Mouse (Mus musculus) intestine, embryonic 15.5 days (tissue): ENCODE data around the gene Gm45717. TPM values are rescaled to one million over a fixed set of nuclear protein-coding genes. Genes with fewer than 3 reads are reported as not detected.

Experiments used
- ATAC-seq: fragments of 200-750 bp; cut with Nextera tagmentation; 2 replicates; pipeline ENCODE4 v1.8.0; 2017; ENCODE audit warnings: moderate TSS enrichment, moderate library complexity
- H3K27ac ChIP-seq: fragments of 300-500 bp; sonication (generic); 2 replicates; pipeline ENCODE4 v1.5.1; 2015; ENCODE audit warnings: mild to moderate bottlenecking, inconsistent platforms
- H3K27me3 ChIP-seq: fragments of 300-500 bp; sonication (generic); replicated peaks from 2 replicates; pipeline ENCODE4 v1.6.1; 2015; ENCODE audit warnings: inconsistent platforms
- H3K36me3 ChIP-seq: fragments of 300-500 bp; sonication (generic); 2 replicates; pipeline ENCODE4 v1.6.1; 2015; ENCODE audit warnings: inconsistent platforms
- H3K4me1 ChIP-seq: fragments of 300-500 bp; sonication (generic); replicated peaks from 2 replicates; pipeline ENCODE4 v1.6.1; 2015; ENCODE audit warnings: inconsistent platforms
- H3K4me2 ChIP-seq: fragments of 300-500 bp; sonication (generic); replicated peaks from 2 replicates; pipeline ENCODE4 v1.6.1; 2015; ENCODE audit warnings: mild to moderate bottlenecking, inconsistent platforms
- H3K4me3 ChIP-seq: fragments of 300-500 bp; sonication (generic); replicated peaks from 2 replicates; pipeline ENCODE4 v1.5.1; 2015; ENCODE audit warnings: inconsistent platforms
- H3K9ac ChIP-seq: fragments of 300-500 bp; sonication (generic); 2 replicates; pipeline ENCODE4 v1.6.1; 2015; ENCODE audit warnings: inconsistent platforms
- H3K9me3 ChIP-seq: fragments of 300-500 bp; sonication (generic); 2 replicates; pipeline ENCODE4 v1.6.1; 2016; ENCODE audit warnings: inconsistent platforms
- WGBS: fragments of 180-500 bp; shearing (Covaris S2); methylation state at CpG from one replicate; pipeline ENCODE4 v1.1.7; 2015; 5-methylcytosine and 5-hydroxymethylcytosine counted together
- polyA plus RNA-seq: library from polyadenylated mRNA; unstranded; fragments of >200 nt; fragmentation: Nextera tagmentation; extraction: Ambion mirVana; gene quantifications from 2 replicates; pipeline ENCODE4 v1.2.1, GENCODE M21; 2015

The Gm45717 gene
- polyA plus RNA-seq, 1 experiment from 2014 or later: 0.69 TPM

DNA sequence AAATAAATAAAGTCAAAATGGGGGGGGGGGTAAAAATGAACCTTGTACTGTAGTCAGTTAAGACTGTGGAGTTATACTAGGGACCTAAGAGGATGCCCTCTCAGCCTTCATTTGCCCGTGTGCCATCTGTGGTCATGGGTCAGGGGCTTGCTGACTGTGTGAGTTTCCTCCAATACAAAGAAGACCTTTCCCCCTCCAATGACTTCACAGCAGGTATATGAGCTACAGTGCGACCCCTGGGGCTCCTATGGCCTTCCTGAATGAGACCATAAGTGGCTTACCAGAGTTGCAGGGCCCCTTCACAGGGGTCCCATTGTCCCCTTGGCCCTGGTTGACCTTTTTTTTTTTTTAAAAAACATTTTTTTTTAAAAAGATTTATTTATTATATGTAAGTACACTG is 5.7 kb upstream of the Gm45717 start:
- no peak overlapping the region for H3K9ac ChIP-seq

GRCm38 (mm10) chr7:140960026-140960425 is 4.3 kb upstream of the Gm45717 start:
- Histone ChIP-seq H3K27me3 (no peaks in the 10 kb centered on the region), H3K4me1 (peaks cover 8% of the 10 kb centered on the region), H3K9me3 (no peaks in the 10 kb centered on the region), H3K27ac (no peak overlapping the region), H3K4me3 (no peak overlapping the region), H3K9ac (no peak overlapping the region), H3K4me2 (no peak overlapping the region), H3K36me3 (no peaks in the 10 kb centered on the region)
- ATAC-seq: no peak
- WGBS: 82% methylated on average over 5 of the region's 5 CpGs

More for the DNA sequence above, 5.7 kb upstream of the Gm45717 start:
- no peak for ATAC-seq
- Histone ChIP-seq H3K9me3 (no peaks in the 10 kb centered on the region), H3K4me1 (peaks cover 3% of the 10 kb centered on the region), H3K4me3 (no peak overlapping the region), H3K36me3 (no peaks in the 10 kb centered on the region), H3K27ac (no peak overlapping the region), H3K4me2 (no peak overlapping the region), H3K27me3 (no peaks in the 10 kb centered on the region)
- WGBS: 86% methylated on average over 2 of the region's 2 CpGs

DNA sequence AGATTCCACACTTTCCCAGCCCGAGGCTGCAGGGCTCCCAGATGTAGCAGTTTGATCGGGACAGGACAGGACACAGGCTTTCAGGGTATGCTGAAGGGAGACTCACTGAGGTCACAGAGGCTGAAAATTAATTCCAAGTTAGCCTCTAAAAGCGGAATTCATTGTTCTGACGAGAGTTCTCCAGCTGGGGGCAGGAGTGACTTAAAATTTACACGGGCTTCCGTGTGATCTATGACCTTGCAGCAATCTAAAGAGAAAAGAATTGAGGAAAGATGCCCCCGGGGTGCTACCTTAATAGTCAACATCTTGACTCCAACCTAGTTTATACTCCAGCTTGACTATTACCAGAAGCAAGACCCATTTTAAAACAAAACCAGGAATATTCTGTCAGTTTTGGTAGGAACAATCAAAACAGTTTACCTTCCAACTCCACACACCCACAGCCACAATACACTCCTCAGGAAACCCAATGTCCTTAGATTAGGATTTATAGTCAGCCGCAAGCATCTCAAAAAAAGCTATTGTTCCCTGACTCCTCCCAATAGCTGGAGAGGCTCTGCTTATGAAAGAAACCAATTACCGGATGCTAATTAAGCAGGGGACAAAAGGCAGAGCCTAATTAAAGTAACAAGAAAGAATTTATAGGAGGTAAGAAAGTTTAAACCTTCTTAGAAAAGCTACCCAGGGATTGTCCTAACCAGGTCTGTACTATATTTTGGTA is 3.6 kb upstream of the Gm45717 start:
- no peak overlapping the region for H3K4me3 ChIP-seq
- peaks cover 10% of the 10 kb centered on the region for H3K4me1 ChIP-seq
- no peak overlapping the region for H3K27ac ChIP-seq
- H3K9ac ChIP-seq: no peak overlapping the region
- H3K4me2 ChIP-seq: no peak overlapping the region
- no peaks in the 10 kb centered on the region for H3K9me3 ChIP-seq
- 13% methylated on average over 9 of the region's 9 CpGs for WGBS
- no peaks in the 10 kb centered on the region for H3K27me3 ChIP-seq
- no peaks in the 10 kb centered on the region for H3K36me3 ChIP-seq
- ATAC-seq: no peak

DNA sequence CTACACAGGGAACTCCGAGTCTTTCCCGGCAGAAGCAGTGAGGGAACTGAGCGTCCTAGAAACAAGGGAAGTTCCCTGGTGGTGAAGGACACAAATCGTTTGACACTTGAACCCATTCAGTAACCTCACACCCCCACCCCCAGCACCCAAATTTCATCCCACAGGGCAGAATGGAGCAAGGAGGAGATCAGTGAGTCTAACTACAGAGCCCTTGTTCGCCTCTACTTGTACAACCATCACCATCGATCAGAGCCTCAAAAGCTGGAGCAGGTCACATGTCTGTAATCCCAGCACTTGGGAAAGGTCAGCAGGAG is 776 bp upstream of the Gm45717 start:
- 0 out of 2 replicates have a peak, but pooled peaks cover 3% of the 10 kb centered on the region for H3K36me3 ChIP-seq
- H3K9me3 ChIP-seq: no peaks in the 10 kb centered on the region
- no peak for ATAC-seq
- H3K4me1 ChIP-seq: peaks cover 36% of the 10 kb centered on the region
- peak overlapping the region; percentile 95 for H3K27ac ChIP-seq
- 31% methylated on average over 6 of the region's 6 CpGs for WGBS
- H3K4me3 ChIP-seq: 0 out of 2 replicates have a peak overlapping the region, but pooled peaks have one; percentile 60
- H3K27me3 ChIP-seq: no peaks in the 10 kb centered on the region
- no peak overlapping the region for H3K9ac ChIP-seq
- peak overlapping the region; percentile 84 for H3K4me2 ChIP-seq

DNA sequence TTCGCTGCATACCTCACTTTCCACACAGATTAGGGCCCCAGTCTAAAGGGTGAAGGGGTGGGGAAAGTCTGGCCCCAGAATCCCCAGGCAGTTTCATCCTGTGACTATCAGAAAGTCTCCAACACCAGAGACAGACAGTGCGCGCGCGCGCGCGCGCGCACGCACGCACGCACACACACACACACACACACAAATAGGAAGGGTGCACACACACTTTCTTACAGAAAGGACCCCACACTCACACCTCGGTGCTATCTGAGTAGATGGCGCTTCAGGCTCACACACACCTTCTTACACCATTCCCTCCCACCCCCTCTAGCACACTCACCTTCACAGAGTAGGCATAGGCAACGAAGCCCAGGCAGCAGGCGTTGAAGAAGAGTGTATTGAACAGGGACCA is 395 bp downstream of the Gm45717 start:
- Histone ChIP-seq H3K4me2 (peak overlapping the region; percentile 84), H3K4me1 (peaks cover 48% of the 10 kb centered on the region), H3K9ac (peak overlapping the region; percentile 63), H3K36me3 (0 out of 2 replicates have a peak, but pooled peaks cover 3% of the 10 kb centered on the region), H3K4me3 (peak overlapping the region; percentile 60), H3K27ac (peak overlapping the region; percentile 95), H3K27me3 (no peaks in the 10 kb centered on the region), H3K9me3 (no peaks in the 10 kb centered on the region)
- ATAC-seq: peak; percentile 51
- WGBS: 2% methylated on average over 17 of the region's 17 CpGs

GRCm38 (mm10) chr7:140954733-140955071 is 1.0 kb downstream of the Gm45717 start:
- peaks cover 51% of the 10 kb centered on the region for H3K4me1 ChIP-seq
- H3K27ac ChIP-seq: peak overlapping the region; percentile 95
- H3K4me2 ChIP-seq: peak overlapping the region; percentile 84
- ATAC-seq: peak; percentile 52
- H3K9ac ChIP-seq: peak overlapping the region; percentile 63
- 0 out of 2 replicates have a peak, but pooled peaks cover 3% of the 10 kb centered on the region for H3K36me3 ChIP-seq
- 2% methylated on average over 9 of the region's 9 CpGs for WGBS
- H3K4me3 ChIP-seq: peak overlapping the region; percentile 60
- no peaks in the 10 kb centered on the region for H3K9me3 ChIP-seq
- H3K27me3 ChIP-seq: no peaks in the 10 kb centered on the region

- H3K36me3 ChIP-seq: 0 out of 2 replicates have a peak, but pooled peaks cover 3% of the 10 kb centered on the region
- peak overlapping the region; percentile 60 for H3K4me3 ChIP-seq
- WGBS: 40% methylated on average over 15 of the region's 15 CpGs
- H3K27ac ChIP-seq: peak overlapping the region; percentile 95; the same call in 1 of the 2 replicates
- peak overlapping the region; percentile 84 for H3K4me2 ChIP-seq
- no peaks in the 10 kb centered on the region for H3K27me3 ChIP-seq
- peak overlapping the region; percentile 63 for H3K9ac ChIP-seq
- ATAC-seq: no peak
- H3K9me3 ChIP-seq: no peaks in the 10 kb centered on the region
- H3K4me1 ChIP-seq: peaks cover 51% of the 10 kb centered on the region
Measured at GRCm38 (mm10) chr7:140953800-140954732, 1.7 kb downstream of the Gm45717 start.

- no peak for ATAC-seq
Measured at GRCm38 (mm10) chr7:140953133-140953532, 2.6 kb downstream of the Gm45717 start.

GRCm38 (mm10) chr7:140952441-140952840 is 3.3 kb downstream of the Gm45717 start:
- Histone ChIP-seq H3K4me3 (no peak overlapping the region), H3K4me1 (peaks cover 51% of the 10 kb centered on the region), H3K27me3 (no peaks in the 10 kb centered on the region), H3K4me2 (no peak overlapping the region; the same call in 1 of the 2 replicates), H3K9ac (no peak overlapping the region), H3K36me3 (peaks cover 16% of the 10 kb centered on the region; the same call in 1 of the 2 replicates), H3K9me3 (no peaks in the 10 kb centered on the region), H3K27ac (0 out of 2 replicates have a peak overlapping the region, but pooled peaks have one; percentile 14)
- ATAC-seq: no peak
- 65% methylated on average over 7 of the region's 7 CpGs for WGBS

More at GRCm38 (mm10) chr7:140953133-140953532, 2.6 kb downstream of the Gm45717 start:
- Histone ChIP-seq H3K4me3 (no peak overlapping the region), H3K27ac (0 out of 2 replicates have a peak overlapping the region, but pooled peaks have one; percentile 14), H3K9ac (no peak overlapping the region), H3K36me3 (0 out of 2 replicates have a peak, but pooled peaks cover 10% of the 10 kb centered on the region), H3K27me3 (no peaks in the 10 kb centered on the region), H3K9me3 (no peaks in the 10 kb centered on the region), H3K4me2 (peak overlapping the region; percentile 84), H3K4me1 (peaks cover 51% of the 10 kb centered on the region)
- 74% methylated on average over 11 of the region's 11 CpGs for WGBS

GRCm38 (mm10) chr7:140951765-140952164 is 4.0 kb downstream of the Gm45717 start:
- Histone ChIP-seq H3K4me1 (peaks cover 51% of the 10 kb centered on the region), H3K27ac (no peak overlapping the region), H3K27me3 (no peaks in the 10 kb centered on the region), H3K9me3 (no peaks in the 10 kb centered on the region), H3K9ac (no peak overlapping the region), H3K36me3 (peaks cover 23% of the 10 kb centered on the region; the same call in 1 of the 2 replicates), H3K4me2 (no peak overlapping the region), H3K4me3 (no peak overlapping the region)
- WGBS: 62% methylated on average over 6 of the region's 6 CpGs
- ATAC-seq: no peak

DNA sequence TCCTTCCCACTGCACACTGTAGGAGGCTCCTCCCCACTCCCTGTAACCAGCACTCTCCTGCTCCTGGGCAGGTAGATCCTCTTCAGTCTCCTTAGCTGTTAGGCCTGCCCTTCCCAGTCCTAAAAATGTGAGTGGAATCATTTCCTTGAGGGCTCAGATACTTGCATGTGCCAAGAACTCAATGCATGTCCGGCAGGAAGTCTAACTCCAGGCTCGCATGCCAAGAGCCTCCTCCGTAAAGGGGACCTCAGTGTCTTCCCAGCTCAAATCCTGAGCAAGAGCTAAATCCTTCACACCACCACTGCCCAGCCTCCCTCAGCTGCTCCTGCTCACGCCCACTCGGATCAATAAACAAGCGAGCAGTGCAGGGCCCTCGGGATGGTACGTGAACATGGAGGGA is 4.7 kb downstream of the Gm45717 start:
- WGBS: 35% methylated on average over 8 of the region's 8 CpGs

More for the DNA sequence above, 4.7 kb downstream of the Gm45717 start:
- no peaks in the 10 kb centered on the region for H3K9me3 ChIP-seq
- ATAC-seq: no peak
- peaks cover 26% of the 10 kb centered on the region for H3K36me3 ChIP-seq
- no peaks in the 10 kb centered on the region for H3K27me3 ChIP-seq
- no peak overlapping the region for H3K9ac ChIP-seq
- no peak overlapping the region; the same call in 1 of the 2 replicates for H3K4me3 ChIP-seq
- peaks cover 44% of the 10 kb centered on the region for H3K4me1 ChIP-seq
- H3K27ac ChIP-seq: peak overlapping the region; percentile 48
- peak overlapping the region; percentile 26; the same call in 1 of the 2 replicates for H3K4me2 ChIP-seq
